Mouse (Mus musculus) limb, embryonic 14.5 days (tissue): ENCODE results near the gene Tnfrsf25. TPM values are rescaled to one million over a fixed set of nuclear protein-coding genes. Genes with fewer than 3 reads are reported as not detected.

Source experiments
- ATAC-seq: fragments of 200-750 bp; cut with Nextera tagmentation; 2 replicates; pipeline ENCODE4 v1.8.0; 2017; ENCODE audit warnings: low read depth, moderate number of reproducible peaks, moderate TSS enrichment; ENCODE audit not compliant: low FRiP score
- DNase-seq: peaks from one replicate; pipeline ENCODE4 v3.0.0-alpha.2; 2015; ENCODE audit warnings: low spot score
- H3K27ac ChIP-seq: fragments of 300-500 bp; sonication (generic); replicated peaks from 2 replicates; pipeline ENCODE4 v1.5.1; 2014; ENCODE audit warnings: low read depth, mild to moderate bottlenecking, low read length, moderate library complexity, mixed read lengths
- H3K27me3 ChIP-seq: fragments of 300-500 bp; sonication (generic); 2 replicates; pipeline ENCODE4 v1.6.1; 2014; ENCODE audit warnings: low read length, mixed read lengths; ENCODE audit not compliant: control insufficient read depth, insufficient read depth
- H3K36me3 ChIP-seq: fragments of 300-500 bp; sonication (generic); 2 replicates; pipeline ENCODE4 v1.6.1; 2014; ENCODE audit warnings: mild to moderate bottlenecking, low read length, moderate library complexity, mixed read lengths; ENCODE audit not compliant: control insufficient read depth, insufficient read depth
- H3K4me1 ChIP-seq: fragments of 300-500 bp; sonication (generic); 2 replicates; pipeline ENCODE4 v1.6.1; 2014; ENCODE audit warnings: antibody characterized with exemption, low read length, mixed read lengths; ENCODE audit not compliant: control insufficient read depth, insufficient read depth
- H3K4me2 ChIP-seq: fragments of 300-500 bp; sonication (generic); replicated peaks from 2 replicates; pipeline ENCODE4 v1.6.1; 2014; ENCODE audit warnings: low read depth, mild to moderate bottlenecking, low read length, moderate library complexity; ENCODE audit not compliant: severe bottlenecking
- H3K4me3 ChIP-seq: fragments of 300-500 bp; sonication (generic); replicated peaks from 2 replicates; pipeline ENCODE4 v1.5.1; 2014; ENCODE audit warnings: low read length
- H3K9ac ChIP-seq: fragments of 300-500 bp; sonication (generic); 2 replicates; pipeline ENCODE4 v1.6.1; 2014; ENCODE audit warnings: mild to moderate bottlenecking, low read depth, low read length, moderate library complexity; ENCODE audit not compliant: severe bottlenecking
- H3K9me3 ChIP-seq: fragments of 300-500 bp; sonication (generic); 2 replicates; pipeline ENCODE4 v1.6.1; 2016; ENCODE audit warnings: low read length; ENCODE audit not compliant: control insufficient read depth
- POLR2A ChIP-seq: fragments of 200-500 bp; IDR thresholded peaks from 2 replicates; pipeline ENCODE4 v1.8.0; 2012; ENCODE audit warnings: inconsistent platforms, mild to moderate bottlenecking, moderate library complexity, borderline replicate concordance; ENCODE audit not compliant: insufficient read depth, insufficient read length; ENCODE audit errors: extremely low read depth
- WGBS: fragments of 180-500 bp; shearing (Covaris S2); extraction: QIAGEN DNeasy Blood & Tissue Kit; methylation state at CpG from one replicate; pipeline ENCODE4 v1.1.7; 2014; 5-methylcytosine and 5-hydroxymethylcytosine counted together
- polyA plus RNA-seq, 2 experiments: library from polyadenylated mRNA; depleted of rRNA in 1 of 2; stranded (reverse) in 1 of 2; unstranded in 1 of 2; fragments of >200 nt; fragmentation: Nextera tagmentation in 1 of 2; extraction: Ambion mirVana in 1 of 2; gene quantifications; 2 replicates each; pipeline versions ENCODE4 v1.2.1 to v1.2.3; 2012 to 2014

The Tnfrsf25 gene
- polyA plus RNA-seq, 2 experiments, result 1.0 to 6.0 TPM

- Histone ChIP-seq H3K4me1 (0 out of 2 replicates have a peak, but pooled peaks cover 7% of the 10 kb centered on the region), H3K9me3 (no peaks in the 10 kb centered on the region), H3K27ac (no peak within 1 kb of the TSS; the same call in 1 of the 2 replicates), H3K36me3 (no peaks in the 10 kb centered on the region), H3K4me3 (no peak within 1 kb of the TSS), H3K27me3 (no peaks in the 10 kb centered on the region), H3K4me2 (no peak within 1 kb of the TSS), H3K9ac (no peak within 1 kb of the TSS)
- no peak for ATAC-seq
- no peak for DNase-seq
- TF ChIP-seq POLR2A, result no peak
- WGBS, result 67% methylated on average over 10 of the region's 10 CpGs
Observed at GRCm38 (mm10) chr4:152072121-152072601, 43.6 kb upstream of the Tnfrsf25 start, which contains the start of gene Plekhg5. Gene Plekhg5, plus strand, starts transcription at chr4:152072498.

DNA sequence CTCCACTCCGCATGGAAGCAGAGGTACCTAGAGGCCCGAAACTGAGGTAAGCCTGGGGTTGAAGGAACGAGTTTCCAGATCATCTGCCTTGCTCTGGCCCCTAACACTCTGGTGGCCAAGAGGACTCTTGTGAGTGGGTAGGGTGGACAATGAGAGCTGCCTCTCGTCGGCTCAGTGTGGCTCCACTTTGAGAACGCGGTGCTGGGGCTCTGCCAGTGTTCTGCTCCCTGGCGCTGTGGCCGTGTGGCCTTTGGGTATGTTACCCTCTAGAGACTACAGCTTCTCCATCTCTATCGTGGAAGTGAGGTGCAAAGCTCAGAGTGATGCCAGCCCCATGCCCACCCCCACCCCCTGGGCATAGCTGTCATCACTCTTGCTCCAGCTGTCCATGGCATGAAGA lies 43.1 kb upstream of the Tnfrsf25 start:
- Histone ChIP-seq H3K36me3 (no peaks in the 10 kb centered on the region), H3K27me3 (no peaks in the 10 kb centered on the region), H3K4me2 (no peak overlapping the region), H3K9ac (no peak overlapping the region), H3K9me3 (no peaks in the 10 kb centered on the region), H3K4me3 (no peak overlapping the region), H3K4me1 (0 out of 2 replicates have a peak, but pooled peaks cover 7% of the 10 kb centered on the region), H3K27ac (no peak overlapping the region; the same call in 1 of the 2 replicates)
- no peak for TF ChIP-seq POLR2A
- DNase-seq, result no peak
- ATAC-seq, result no peak
- WGBS, result 71% methylated on average over 10 of the region's 10 CpGs

DNA sequence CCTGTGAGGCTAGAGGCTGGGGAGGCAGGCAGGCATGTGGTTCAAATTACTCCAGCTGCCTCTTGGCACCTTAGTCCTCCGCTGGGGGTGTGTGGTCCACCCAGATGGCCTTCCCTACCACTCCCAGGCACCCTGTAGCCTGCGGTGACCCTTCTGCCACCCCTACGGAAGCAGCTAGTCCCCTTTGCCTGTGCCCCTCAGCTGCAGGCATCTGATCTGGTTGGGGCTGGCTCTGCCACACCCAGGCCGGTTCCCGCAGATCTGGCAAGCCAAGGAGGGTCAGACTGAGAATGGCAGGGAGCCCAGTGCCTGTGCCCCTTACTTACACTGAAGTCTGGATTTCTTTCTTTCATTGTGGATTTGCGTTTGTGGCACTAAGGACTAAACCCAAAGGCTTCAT lies 42.0 kb upstream of the Tnfrsf25 start:
- ATAC-seq, result no peak
- no peak for DNase-seq
- Histone ChIP-seq H3K27ac (no peak overlapping the region), H3K9ac (no peak overlapping the region), H3K9me3 (no peaks in the 10 kb centered on the region), H3K4me3 (no peak overlapping the region), H3K27me3 (no peaks in the 10 kb centered on the region), H3K36me3 (no peaks in the 10 kb centered on the region), H3K4me1 (0 out of 2 replicates have a peak, but pooled peaks cover 7% of the 10 kb centered on the region), H3K4me2 (no peak overlapping the region)
- 64% methylated on average over 6 of the region's 6 CpGs for WGBS
- TF ChIP-seq POLR2A, result no peak

- Histone ChIP-seq H3K4me3 (no peak overlapping the region), H3K4me1 (0 out of 2 replicates have a peak, but pooled peaks cover 7% of the 10 kb centered on the region), H3K27ac (no peak overlapping the region), H3K9ac (no peak overlapping the region), H3K4me2 (no peak overlapping the region), H3K9me3 (no peaks in the 10 kb centered on the region), H3K27me3 (no peaks in the 10 kb centered on the region), H3K36me3 (no peaks in the 10 kb centered on the region)
- no peak for TF ChIP-seq POLR2A
- WGBS, result 82% methylated on average over 9 of the region's 9 CpGs
- ATAC-seq, result no peak
- no peak for DNase-seq
Observed at GRCm38 (mm10) chr4:152074548-152074947, 41.2 kb upstream of the Tnfrsf25 start.

DNA sequence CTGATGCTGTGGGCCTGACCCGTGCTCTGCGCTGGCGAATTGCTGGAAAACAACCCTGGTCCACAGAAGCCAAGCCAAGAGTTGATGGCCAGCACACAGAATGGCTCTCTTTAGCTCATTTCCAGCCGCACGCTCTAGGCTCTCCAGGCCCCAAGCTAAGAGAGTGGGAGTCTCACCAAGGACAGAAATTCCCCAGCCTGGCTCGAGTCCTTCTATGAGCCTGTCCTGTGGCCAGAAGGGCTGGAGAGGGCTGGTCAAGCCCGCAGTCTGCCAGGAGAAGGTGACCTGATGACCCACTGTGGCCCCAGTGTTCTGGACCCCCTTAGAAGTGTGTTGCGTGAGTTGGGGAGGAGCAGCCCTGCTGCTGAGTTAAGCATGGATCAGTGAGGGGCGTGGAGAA lies 38.5 kb upstream of the Tnfrsf25 start:
- no peak overlapping the region for H3K4me2 ChIP-seq
- ATAC-seq, result no peak
- no peaks in the 10 kb centered on the region for H3K36me3 ChIP-seq
- H3K9ac ChIP-seq, result no peak overlapping the region
- no peaks in the 10 kb centered on the region for H3K9me3 ChIP-seq
- DNase-seq, result no peak
- no peak overlapping the region for H3K4me3 ChIP-seq
- no peaks in the 10 kb centered on the region for H3K4me1 ChIP-seq
- TF ChIP-seq POLR2A, result no peak
- H3K27me3 ChIP-seq, result no peaks in the 10 kb centered on the region
- 90% methylated on average over 9 of the region's 9 CpGs for WGBS
- no peak overlapping the region for H3K27ac ChIP-seq
